Mouse (Mus musculus): ENCODE measurements around the gene Clstn2.

- TF ChIP-seq RAD21 (IDR thresholded peaks at IDR 0.05; ENCODE audit: low read depth, low read length) (no peak), CTCF (conservative IDR thresholded peaks at IDR 0.05 in 1 of 2, IDR thresholded peaks at IDR 0.05 in 1 of 2; ENCODE audit: low read depth in 2 of 2, low read length in 2 of 2) (no peak), POLR2A (IDR thresholded peaks at IDR 0.05; ENCODE audit: low read depth, low read length) (no peak)
Measured at GRCm38 (mm10) chr9:97658736-97659135, 374.2 kb downstream of the Clstn2 start.

Measured in CH12.LX (cell line).